Mouse (Mus musculus) midbrain, embryonic 15.5 days (tissue): Measurements from ENCODE around the gene Mfap5. TPM values are rescaled to one million over a fixed set of nuclear protein-coding genes. Genes with fewer than 3 reads are reported as not detected.

Source experiments
- ATAC-seq: fragments of 200-750 bp; cut with Nextera tagmentation; replicated peaks from 2 replicates; pipeline ENCODE4 v1.8.0; 2017; ENCODE audit warnings: moderate TSS enrichment
- H3K27ac ChIP-seq: fragments of 300-500 bp; sonication (generic); 2 replicates; pipeline ENCODE4 v1.5.1; 2015; ENCODE audit warnings: mild to moderate bottlenecking, inconsistent platforms
- H3K27me3 ChIP-seq: fragments of 300-500 bp; sonication (generic); replicated peaks from 2 replicates; pipeline ENCODE4 v1.6.1; 2015; ENCODE audit warnings: inconsistent platforms
- H3K36me3 ChIP-seq: fragments of 300-500 bp; sonication (generic); replicated peaks from 2 replicates; pipeline ENCODE4 v1.6.1; 2015; ENCODE audit warnings: inconsistent platforms
- H3K4me1 ChIP-seq: fragments of 300-500 bp; sonication (generic); 2 replicates; pipeline ENCODE4 v1.6.1; 2015; ENCODE audit warnings: inconsistent platforms
- H3K4me2 ChIP-seq: fragments of 300-500 bp; sonication (generic); 2 replicates; pipeline ENCODE4 v1.6.1; 2015; ENCODE audit warnings: inconsistent platforms, mild to moderate bottlenecking, moderate library complexity
- H3K4me3 ChIP-seq: fragments of 300-500 bp; sonication (generic); 2 replicates; pipeline ENCODE4 v1.5.1; 2015; ENCODE audit warnings: mild to moderate bottlenecking, inconsistent platforms
- H3K9ac ChIP-seq: fragments of 300-500 bp; sonication (generic); 2 replicates; pipeline ENCODE4 v1.6.1; 2015; ENCODE audit warnings: mild to moderate bottlenecking, inconsistent platforms
- H3K9me3 ChIP-seq: fragments of 300-500 bp; sonication (generic); 2 replicates; pipeline ENCODE4 v1.6.1; 2016; ENCODE audit warnings: inconsistent platforms
- WGBS: fragments of 180-500 bp; shearing (Covaris S2); methylation state at CpG from one replicate; pipeline ENCODE4 v1.1.7; 2015; ENCODE audit warnings: mixed read lengths; 5-methylcytosine and 5-hydroxymethylcytosine counted together
- polyA plus RNA-seq: library from polyadenylated mRNA; unstranded; fragments of >200 nt; fragmentation: Nextera tagmentation; extraction: Ambion mirVana; gene quantifications from 2 replicates; pipeline ENCODE4 v1.2.1, GENCODE M21; 2015

Mfap5 gene
- polyA plus RNA-seq, 1 experiment from 2014 or later: 3.7 TPM

- Histone ChIP-seq H3K9me3 (no peaks in the 10 kb centered on the region), H3K4me2 (no peak within 1 kb of the TSS), H3K4me1 (peaks cover 7% of the 10 kb centered on the region), H3K36me3 (no peaks in the 10 kb centered on the region), H3K4me3 (no peak within 1 kb of the TSS), H3K27me3 (no peaks in the 10 kb centered on the region), H3K9ac (no peak within 1 kb of the TSS), H3K27ac (no peak within 1 kb of the TSS)
- no peak for ATAC-seq
- WGBS: 60% methylated on average over 9 of the region's 9 CpGs
Observed at GRCm38 (mm10) chr6:122553606-122554005, 48.0 kb downstream of the Mfap5 start, which contains the start of gene Aicda. Aicda (plus strand) TSS chr6:122553801.

- H3K9ac ChIP-seq: no peak overlapping the region
- H3K36me3 ChIP-seq: no peaks in the 10 kb centered on the region
- peaks cover 7% of the 10 kb centered on the region for H3K4me1 ChIP-seq
- no peak overlapping the region for H3K27ac ChIP-seq
- H3K4me3 ChIP-seq: no peak overlapping the region
- no peaks in the 10 kb centered on the region for H3K9me3 ChIP-seq
- WGBS: 86% methylated on average over 6 of the region's 6 CpGs
- no peaks in the 10 kb centered on the region for H3K27me3 ChIP-seq
- H3K4me2 ChIP-seq: no peak overlapping the region
- no peak for ATAC-seq
Observed at GRCm38 (mm10) chr6:122554102-122554501, 48.5 kb downstream of the Mfap5 start.

- WGBS: 43% methylated on average over 7 of the region's 7 CpGs
- no peak overlapping the region for H3K27ac ChIP-seq
Observed at GRCm38 (mm10) chr6:122555266-122555665, 49.6 kb downstream of the Mfap5 start.

GRCm38 (mm10) chr6:122556959-122557561 is 51.4 kb downstream of the Mfap5 start:
- Histone ChIP-seq H3K36me3 (no peaks in the 10 kb centered on the region), H3K4me3 (peak overlapping the region; percentile 30), H3K9me3 (no peaks in the 10 kb centered on the region), H3K4me2 (peak overlapping the region; percentile 49), H3K4me1 (peaks cover 12% of the 10 kb centered on the region), H3K27me3 (peaks cover 4% of the 10 kb centered on the region; the same call in 1 of the 2 replicates), H3K9ac (no peak overlapping the region), H3K27ac (no peak overlapping the region)
- peak; percentile 27 for ATAC-seq
- 26% methylated on average over 15 of the region's 15 CpGs for WGBS

More at GRCm38 (mm10) chr6:122555266-122555665, 49.6 kb downstream of the Mfap5 start:
- Histone ChIP-seq H3K4me3 (no peak overlapping the region), H3K27me3 (no peaks in the 10 kb centered on the region), H3K4me2 (no peak overlapping the region), H3K36me3 (no peaks in the 10 kb centered on the region), H3K4me1 (peaks cover 7% of the 10 kb centered on the region), H3K9ac (no peak overlapping the region), H3K9me3 (no peaks in the 10 kb centered on the region)
- ATAC-seq: no peak

GRCm38 (mm10) chr6:122560427-122560826 is 54.8 kb downstream of the Mfap5 start:
- ATAC-seq: peak; percentile 44
- no peaks in the 10 kb centered on the region for H3K36me3 ChIP-seq
- H3K9ac ChIP-seq: no peak overlapping the region
- H3K4me2 ChIP-seq: peak overlapping the region; percentile 40
- H3K4me1 ChIP-seq: peaks cover 21% of the 10 kb centered on the region
- H3K27ac ChIP-seq: no peak overlapping the region
- WGBS: 15% methylated on average over 17 of the region's 17 CpGs
- peak overlapping the region; percentile 10; the same call in 1 of the 2 replicates for H3K4me3 ChIP-seq
- peaks cover 4% of the 10 kb centered on the region; the same call in 1 of the 2 replicates for H3K27me3 ChIP-seq
- H3K9me3 ChIP-seq: no peaks in the 10 kb centered on the region

- peaks cover 4% of the 10 kb centered on the region; the same call in 1 of the 2 replicates for H3K27me3 ChIP-seq
- H3K9me3 ChIP-seq: no peaks in the 10 kb centered on the region
- peaks cover 21% of the 10 kb centered on the region for H3K4me1 ChIP-seq
- peak; percentile 40 for ATAC-seq
- H3K27ac ChIP-seq: no peak overlapping the region
- WGBS: 82% methylated on average over 20 of the region's 20 CpGs
- H3K36me3 ChIP-seq: no peaks in the 10 kb centered on the region
- H3K4me2 ChIP-seq: 0 out of 2 replicates have a peak overlapping the region, but pooled peaks have one; percentile 40
- 0 out of 2 replicates have a peak overlapping the region, but pooled peaks have one; percentile 10 for H3K4me3 ChIP-seq
- H3K9ac ChIP-seq: no peak overlapping the region
Observed at GRCm38 (mm10) chr6:122561005-122561404, 55.4 kb downstream of the Mfap5 start.

GRCm38 (mm10) chr6:122562463-122562862 is 56.8 kb downstream of the Mfap5 start:
- Histone ChIP-seq H3K9ac (no peak overlapping the region), H3K4me2 (peak overlapping the region; percentile 42), H3K9me3 (no peaks in the 10 kb centered on the region), H3K4me1 (peaks cover 14% of the 10 kb centered on the region), H3K4me3 (peak overlapping the region; percentile 15; the same call in 1 of the 2 replicates), H3K36me3 (no peaks in the 10 kb centered on the region), H3K27me3 (peaks cover 4% of the 10 kb centered on the region; the same call in 1 of the 2 replicates), H3K27ac (no peak overlapping the region)
- ATAC-seq: peak; percentile 57
- WGBS: 0% methylated on average over 6 of the region's 6 CpGs

GRCm38 (mm10) chr6:122565070-122565784 is 59.6 kb downstream of the Mfap5 start:
- H3K27me3 ChIP-seq: peaks cover 4% of the 10 kb centered on the region; the same call in 1 of the 2 replicates
- no peak overlapping the region for H3K27ac ChIP-seq
- H3K36me3 ChIP-seq: no peaks in the 10 kb centered on the region
- no peak for ATAC-seq
- H3K4me3 ChIP-seq: no peak overlapping the region
- peaks cover 14% of the 10 kb centered on the region for H3K4me1 ChIP-seq
- WGBS: 93% methylated on average over 9 of the region's 9 CpGs
- H3K4me2 ChIP-seq: no peak overlapping the region
- H3K9ac ChIP-seq: no peak overlapping the region
- no peaks in the 10 kb centered on the region for H3K9me3 ChIP-seq

GRCm38 (mm10) chr6:122569113-122569512 is 63.5 kb downstream of the Mfap5 start:
- ATAC-seq: no peak
- H3K4me1 ChIP-seq: no peaks in the 10 kb centered on the region
- H3K27ac ChIP-seq: no peak overlapping the region
- H3K36me3 ChIP-seq: no peaks in the 10 kb centered on the region
- no peak overlapping the region for H3K4me3 ChIP-seq
- H3K27me3 ChIP-seq: no peaks in the 10 kb centered on the region
- H3K9me3 ChIP-seq: no peaks in the 10 kb centered on the region
- WGBS: 47% methylated on average over 5 of the region's 5 CpGs
- no peak overlapping the region for H3K9ac ChIP-seq
- H3K4me2 ChIP-seq: no peak overlapping the region

- Histone ChIP-seq H3K4me3 (no peak overlapping the region), H3K36me3 (no peaks in the 10 kb centered on the region), H3K9me3 (no peaks in the 10 kb centered on the region), H3K4me1 (no peaks in the 10 kb centered on the region), H3K9ac (no peak overlapping the region), H3K27ac (no peak overlapping the region), H3K27me3 (no peaks in the 10 kb centered on the region), H3K4me2 (no peak overlapping the region)
- 79% methylated on average over 1 of the region's 1 CpGs for WGBS
- no peak for ATAC-seq
Observed at GRCm38 (mm10) chr6:122569762-122570161, 64.1 kb downstream of the Mfap5 start.

GRCm38 (mm10) chr6:122570695-122571616 is 65.3 kb downstream of the Mfap5 start:
- 74% methylated on average over 8 of the region's 8 CpGs for WGBS
- Histone ChIP-seq H3K9ac (no peak overlapping the region), H3K27ac (no peak overlapping the region), H3K4me1 (no peaks in the 10 kb centered on the region), H3K36me3 (no peaks in the 10 kb centered on the region), H3K9me3 (no peaks in the 10 kb centered on the region), H3K27me3 (no peaks in the 10 kb centered on the region), H3K4me3 (no peak overlapping the region), H3K4me2 (no peak overlapping the region)
- no peak for ATAC-seq

- H3K27ac ChIP-seq: no peak overlapping the region
- no peak overlapping the region for H3K4me2 ChIP-seq
- H3K4me1 ChIP-seq: no peaks in the 10 kb centered on the region
- no peak overlapping the region for H3K9ac ChIP-seq
- no peaks in the 10 kb centered on the region for H3K9me3 ChIP-seq
- H3K36me3 ChIP-seq: no peaks in the 10 kb centered on the region
- 91% methylated on average over 3 of the region's 3 CpGs for WGBS
- no peaks in the 10 kb centered on the region for H3K27me3 ChIP-seq
- ATAC-seq: no peak
- no peak overlapping the region for H3K4me3 ChIP-seq
Observed at GRCm38 (mm10) chr6:122571617-122571959, 65.9 kb downstream of the Mfap5 start.
